Mouse (Mus musculus) heart, embryonic 14.5 days (tissue): ENCODE results near the gene Ryr2. TPM values are rescaled to one million over a fixed set of nuclear protein-coding genes. Genes with fewer than 3 reads are reported as not detected.

Source experiments
- ATAC-seq: fragments of 200-750 bp; cut with Nextera tagmentation; 2 replicates; pipeline ENCODE4 v1.8.0; 2017; ENCODE audit warnings: low read depth, moderate TSS enrichment; ENCODE audit not compliant: insufficient number of reproducible peaks, insufficient read depth, low FRiP score
- H3K27ac ChIP-seq, 2 experiments: fragments of 200-500 bp in 1 of 2; fragments of 300-500 bp in 1 of 2; sonication (generic) in 1 of 2; replicated peaks in 1 of 2; 2 replicates each; pipeline ENCODE4 v1.5.1; 2012 to 2014; ENCODE audit warnings: low read depth in 2 of 2, low read length in 2 of 2, control low read depth in 1 of 2, mild to moderate bottlenecking in 1 of 2, mixed read lengths in 1 of 2; ENCODE audit not compliant: control insufficient read depth in 1 of 2, insufficient read depth in 1 of 2
- H3K27me3 ChIP-seq: fragments of 300-500 bp; sonication (generic); 2 replicates; pipeline ENCODE4 v1.6.1; 2014; ENCODE audit warnings: mild to moderate bottlenecking, low read length, control low read depth; ENCODE audit not compliant: control insufficient read depth, insufficient read depth
- H3K36me3 ChIP-seq: fragments of 300-500 bp; sonication (generic); 2 replicates; pipeline ENCODE4 v1.6.1; 2014; ENCODE audit warnings: mild to moderate bottlenecking, control low read depth, low read length, mixed read lengths; ENCODE audit not compliant: control insufficient read depth, insufficient read depth
- H3K4me1 ChIP-seq, 2 experiments: fragments of 200-500 bp in 1 of 2; fragments of 300-500 bp in 1 of 2; sonication (generic) in 1 of 2; 2 replicates each; pipeline ENCODE4 v1.6.1; 2012 to 2014; ENCODE audit warnings: low read length in 2 of 2, control low read depth in 1 of 2, mixed read lengths in 1 of 2; ENCODE audit not compliant: control insufficient read depth in 2 of 2, insufficient read depth in 2 of 2
- H3K4me2 ChIP-seq: fragments of 300-500 bp; sonication (generic); 2 replicates; pipeline ENCODE4 v1.6.1; 2014; ENCODE audit warnings: mild to moderate bottlenecking, low read length
- H3K4me3 ChIP-seq, 2 experiments: fragments of 200-500 bp in 1 of 2; fragments of 300-500 bp in 1 of 2; sonication (generic) in 1 of 2; 2 replicates each; pipeline ENCODE4 v1.5.1; 2012 to 2014; ENCODE audit warnings: low read length in 2 of 2, mild to moderate bottlenecking in 2 of 2, control low read depth in 1 of 2, low read depth in 1 of 2, moderate library complexity in 1 of 2; ENCODE audit not compliant: control insufficient read depth in 1 of 2, insufficient read depth in 1 of 2
- H3K9ac ChIP-seq: fragments of 300-500 bp; sonication (generic); 2 replicates; pipeline ENCODE4 v1.6.1; 2014; ENCODE audit warnings: mild to moderate bottlenecking, low read length
- H3K9me3 ChIP-seq: fragments of 300-500 bp; sonication (generic); 2 replicates; pipeline ENCODE4 v1.6.1; 2016; ENCODE audit warnings: low read length, control low read depth; ENCODE audit not compliant: control insufficient read depth
- WGBS: fragments of 180-500 bp; shearing (Covaris S2); extraction: QIAGEN DNeasy Blood & Tissue Kit; methylation state at CpG from one replicate; pipeline ENCODE4 v1.1.7; 2014; 5-methylcytosine and 5-hydroxymethylcytosine counted together
- polyA plus RNA-seq: library from polyadenylated mRNA; unstranded; fragments of >200 nt; fragmentation: Nextera tagmentation; extraction: Ambion mirVana; gene quantifications from 2 replicates; pipeline ENCODE4 v1.2.1, GENCODE M21; 2014

Gene Ryr2
- polyA plus RNA-seq, 1 experiment from 2014 or later: 69.1 TPM

- Histone ChIP-seq H3K27me3 (no peaks in the 10 kb centered on the region), H3K4me1 (peaks cover 7 to 30% of the 10 kb centered on the region in 2 experiments), H3K9ac (no peak overlapping the region), H3K27ac (no peak overlapping the region), H3K9me3 (no peaks in the 10 kb centered on the region), H3K36me3 (no peaks in the 10 kb centered on the region), H3K4me3 (no peak overlapping the region), H3K4me2 (no peak overlapping the region)
- ATAC-seq: no peak
- 68% methylated on average over 6 of the region's 6 CpGs for WGBS
These were observed 97.6 kb downstream of the Ryr2 start for GRCm38 (mm10) chr13:12008995-12009689.

- Histone ChIP-seq H3K27me3 (no peaks in the 10 kb centered on the region), H3K36me3 (no peaks in the 10 kb centered on the region), H3K9ac (no peak overlapping the region), H3K9me3 (no peaks in the 10 kb centered on the region), H3K4me1 (peaks cover 10 to 31% of the 10 kb centered on the region in 2 experiments), H3K4me2 (no peak overlapping the region), H3K27ac (no peak overlapping the region), H3K4me3 (no peak overlapping the region)
- ATAC-seq: no peak
- 49% methylated on average over 2 of the region's 2 CpGs for WGBS
These were observed 99.2 kb downstream of the Ryr2 start for GRCm38 (mm10) chr13:12007579-12007978.

- peak; percentile 68 for ATAC-seq
These were observed 104.9 kb downstream of the Ryr2 start for GRCm38 (mm10) chr13:12001891-12002294.

DNA sequence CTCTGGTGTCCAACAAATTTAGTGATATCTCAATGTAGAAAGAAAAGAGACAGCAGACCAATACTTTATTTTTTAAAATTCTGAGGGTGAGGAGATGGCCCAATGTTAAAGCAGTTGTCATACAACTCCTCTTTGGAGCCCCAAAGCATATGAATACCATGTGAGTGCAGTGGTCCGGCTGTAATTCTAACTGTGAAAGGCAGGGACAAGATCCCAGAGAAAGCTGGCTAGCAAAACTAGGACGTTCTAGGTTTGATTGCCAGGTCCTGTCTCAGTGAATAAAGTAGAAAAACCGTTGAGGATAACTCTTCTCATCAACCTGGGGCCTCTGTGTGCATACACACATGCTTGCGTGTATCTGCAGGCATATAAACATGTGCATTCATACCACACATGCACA lies 106.9 kb downstream of the Ryr2 start:
- Histone ChIP-seq H3K27ac (no peak overlapping the region), H3K36me3 (no peaks in the 10 kb centered on the region), H3K27me3 (no peaks in the 10 kb centered on the region), H3K4me2 (no peak overlapping the region), H3K4me1 (peaks cover 9 to 36% of the 10 kb centered on the region in 2 experiments), H3K4me3 (no peak overlapping the region), H3K9ac (no peak overlapping the region), H3K9me3 (no peaks in the 10 kb centered on the region)
- no peak for ATAC-seq
- WGBS: 66% methylated on average over 4 of the region's 4 CpGs

More at GRCm38 (mm10) chr13:12001891-12002294, 104.9 kb downstream of the Ryr2 start:
- no peak overlapping the region for H3K4me3 ChIP-seq
- H3K9ac ChIP-seq: no peak overlapping the region
- no peaks in the 10 kb centered on the region for H3K27me3 ChIP-seq
- H3K4me1 ChIP-seq: peaks cover 16 to 47% of the 10 kb centered on the region in 2 experiments
- 9% methylated on average over 3 of the region's 3 CpGs for WGBS
- no peaks in the 10 kb centered on the region for H3K36me3 ChIP-seq
- peak overlapping the region; percentile 31 for H3K4me2 ChIP-seq
- H3K27ac ChIP-seq: peak overlapping the region; percentile 14 to 72
- H3K9me3 ChIP-seq: no peaks in the 10 kb centered on the region

DNA sequence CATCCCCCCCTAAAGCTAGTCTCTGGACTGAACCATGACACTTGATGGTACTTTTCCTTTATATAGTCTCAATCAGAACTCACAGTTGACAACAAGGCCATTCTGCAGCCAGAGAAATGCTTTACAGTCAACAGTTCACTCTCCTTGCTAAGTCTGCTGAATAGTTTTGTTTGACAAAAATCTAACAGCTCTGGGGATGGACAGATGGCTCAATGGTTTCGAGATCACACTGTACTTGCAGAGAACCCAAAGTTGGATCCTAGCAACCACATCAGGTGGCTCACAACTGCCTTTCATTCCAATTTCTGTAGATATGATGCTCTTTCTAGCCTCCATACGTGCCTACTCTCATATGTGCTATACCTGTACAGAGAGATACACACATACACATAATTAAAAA lies 109.4 kb downstream of the Ryr2 start:
- H3K4me1 ChIP-seq: peaks cover 8 to 45% of the 10 kb centered on the region in 2 experiments
- 80% methylated on average over 2 of the region's 2 CpGs for WGBS
- ATAC-seq: no peak
- no peak overlapping the region for H3K4me3 ChIP-seq
- H3K27me3 ChIP-seq: no peaks in the 10 kb centered on the region
- no peak overlapping the region for H3K9ac ChIP-seq
- no peak overlapping the region for H3K4me2 ChIP-seq
- H3K36me3 ChIP-seq: no peaks in the 10 kb centered on the region
- no peaks in the 10 kb centered on the region for H3K9me3 ChIP-seq
- H3K27ac ChIP-seq: no peak overlapping the region

DNA sequence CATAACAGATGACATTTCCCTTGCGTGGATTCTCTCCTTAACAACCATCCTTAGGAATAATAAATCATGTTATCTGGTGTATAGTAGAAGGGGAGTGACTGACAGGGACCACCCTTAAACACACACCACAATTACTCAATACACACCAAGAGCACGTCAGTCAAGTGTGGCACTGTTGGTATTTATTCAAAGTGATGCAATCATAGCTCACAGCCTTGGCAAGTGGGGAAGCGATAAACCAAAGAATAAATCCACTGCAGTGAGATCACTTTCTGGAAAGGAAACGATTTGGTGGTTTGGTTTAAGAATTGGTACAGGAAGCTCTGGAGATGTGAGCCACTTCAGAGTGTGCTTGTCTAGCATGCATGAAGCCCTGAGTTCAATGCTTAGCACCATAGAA lies 119.2 kb downstream of the Ryr2 start:
- H3K9me3 ChIP-seq: no peaks in the 10 kb centered on the region
- no peak overlapping the region for H3K27ac ChIP-seq
- H3K36me3 ChIP-seq: no peaks in the 10 kb centered on the region
- no peak overlapping the region for H3K9ac ChIP-seq
- WGBS: 74% methylated on average over 4 of the region's 4 CpGs
- H3K4me1 ChIP-seq: peaks cover 0 to 7% of the 10 kb centered on the region in 2 experiments; a peak in 1 of 4 replicates
- H3K4me2 ChIP-seq: no peak overlapping the region
- no peak overlapping the region for H3K4me3 ChIP-seq
- H3K27me3 ChIP-seq: no peaks in the 10 kb centered on the region
- no peak for ATAC-seq

DNA sequence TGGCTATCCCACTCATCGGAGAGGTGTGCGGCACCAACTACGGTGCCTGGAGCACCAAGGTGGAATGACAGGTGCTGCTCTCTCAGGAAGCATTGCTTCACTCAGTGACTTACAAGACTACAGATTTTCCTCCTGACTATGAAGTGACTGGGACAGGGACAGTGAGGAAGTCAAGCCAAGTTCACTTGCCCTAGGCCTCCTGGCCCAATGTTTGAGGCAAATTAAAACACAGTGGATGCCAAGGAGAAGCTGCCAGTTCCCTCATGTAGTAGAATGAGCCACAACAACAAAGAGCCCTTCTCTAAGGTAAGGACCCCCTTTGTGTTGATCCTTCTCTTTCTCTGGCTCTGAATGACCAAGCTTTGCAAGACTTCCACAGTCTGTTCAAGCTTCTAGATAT lies 121.7 kb downstream of the Ryr2 start:
- Histone ChIP-seq H3K4me1 (peaks cover 0 to 7% of the 10 kb centered on the region in 2 experiments; a peak in 2 of 4 replicates), H3K36me3 (no peaks in the 10 kb centered on the region), H3K27me3 (no peaks in the 10 kb centered on the region), H3K4me2 (no peak overlapping the region), H3K9me3 (no peaks in the 10 kb centered on the region), H3K9ac (no peak overlapping the region), H3K27ac (no peak overlapping the region), H3K4me3 (no peak overlapping the region)
- WGBS: 98% methylated on average over 3 of the region's 3 CpGs
- no peak for ATAC-seq

DNA sequence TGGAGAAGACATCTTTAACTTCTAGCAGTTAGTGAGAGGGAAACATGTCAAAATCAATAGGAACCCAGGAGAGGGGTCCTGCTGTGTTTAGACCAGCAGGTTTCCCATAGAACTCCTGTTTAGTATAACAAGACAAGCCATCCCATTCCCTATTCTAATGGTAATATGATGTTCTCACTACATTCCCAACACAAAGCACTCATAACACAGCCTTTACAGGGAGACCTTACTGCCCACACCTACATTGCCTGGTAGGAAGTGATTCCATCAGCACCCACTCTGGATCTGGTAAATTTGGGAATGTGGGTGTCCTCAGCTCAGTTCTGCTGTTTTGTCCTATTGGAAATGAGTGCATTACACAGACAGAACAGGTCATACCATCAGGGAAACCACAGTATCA lies 127.7 kb downstream of the Ryr2 start:
- no peak for ATAC-seq
- H3K4me1 ChIP-seq: peaks cover 5 to 22% of the 10 kb centered on the region in 2 experiments
- H3K4me2 ChIP-seq: no peak overlapping the region
- no peak overlapping the region for H3K9ac ChIP-seq
- no peaks in the 10 kb centered on the region for H3K27me3 ChIP-seq
- H3K27ac ChIP-seq: no peak overlapping the region
- no peaks in the 10 kb centered on the region for H3K9me3 ChIP-seq
- H3K36me3 ChIP-seq: no peaks in the 10 kb centered on the region
- no peak overlapping the region for H3K4me3 ChIP-seq
